Mouse (Mus musculus) stomach, embryonic 16.5 days (tissue): ENCODE measurements around the gene Obp2a. TPM values are rescaled to one million over a fixed set of nuclear protein-coding genes. Genes with fewer than 3 reads are reported as not detected.

Experiments used
- ATAC-seq: fragments of 200-750 bp; cut with Nextera tagmentation; 2 replicates; pipeline ENCODE4 v1.8.0; 2017; ENCODE audit warnings: moderate number of reproducible peaks, moderate TSS enrichment; ENCODE audit not compliant: insufficient read depth, low FRiP score
- H3K27ac ChIP-seq: fragments of 300-500 bp; sonication (generic); 2 replicates; pipeline ENCODE4 v1.5.1; 2014; ENCODE audit warnings: low read length
- H3K27me3 ChIP-seq: fragments of 300-500 bp; sonication (generic); 2 replicates; pipeline ENCODE4 v1.6.1; 2014; ENCODE audit warnings: low read length, control low read depth, mixed read lengths; ENCODE audit not compliant: control insufficient read depth, insufficient read depth
- H3K36me3 ChIP-seq: fragments of 300-500 bp; sonication (generic); 2 replicates; pipeline ENCODE4 v1.6.1; 2014; ENCODE audit warnings: low read length; ENCODE audit not compliant: control insufficient read depth, insufficient read depth
- H3K4me1 ChIP-seq: fragments of 300-500 bp; sonication (generic); 2 replicates; pipeline ENCODE4 v1.6.1; 2014; ENCODE audit warnings: low read length, control low read depth, mixed read lengths; ENCODE audit not compliant: control insufficient read depth, insufficient read depth
- H3K4me2 ChIP-seq: fragments of 300-500 bp; sonication (generic); 2 replicates; pipeline ENCODE4 v1.6.1; 2014; ENCODE audit warnings: low read depth, low read length, mixed read lengths
- H3K4me3 ChIP-seq: fragments of 300-500 bp; sonication (generic); replicated peaks from 2 replicates; pipeline ENCODE4 v1.5.1; 2014; ENCODE audit warnings: mild to moderate bottlenecking, low read length
- H3K9ac ChIP-seq: fragments of 300-500 bp; sonication (generic); 2 replicates; pipeline ENCODE4 v1.6.1; 2014; ENCODE audit warnings: low read length
- H3K9me3 ChIP-seq: fragments of 300-500 bp; sonication (generic); replicated peaks from 2 replicates; pipeline ENCODE4 v1.6.1; 2016; ENCODE audit warnings: low read length, control low read depth; ENCODE audit not compliant: control insufficient read depth
- WGBS: fragments of 180-500 bp; shearing (Covaris S2); extraction: QIAGEN DNeasy Blood & Tissue Kit; methylation state at CpG from one replicate; pipeline ENCODE4 v1.1.7; 2014; 5-methylcytosine and 5-hydroxymethylcytosine counted together
- polyA plus RNA-seq: library from polyadenylated mRNA; unstranded; fragments of >200 nt; fragmentation: Nextera tagmentation; extraction: Ambion mirVana; gene quantifications from 2 replicates; pipeline ENCODE4 v1.2.1, GENCODE M21; 2015

The Obp2a gene
- polyA plus RNA-seq, 1 experiment from 2014 or later = not detected

DNA sequence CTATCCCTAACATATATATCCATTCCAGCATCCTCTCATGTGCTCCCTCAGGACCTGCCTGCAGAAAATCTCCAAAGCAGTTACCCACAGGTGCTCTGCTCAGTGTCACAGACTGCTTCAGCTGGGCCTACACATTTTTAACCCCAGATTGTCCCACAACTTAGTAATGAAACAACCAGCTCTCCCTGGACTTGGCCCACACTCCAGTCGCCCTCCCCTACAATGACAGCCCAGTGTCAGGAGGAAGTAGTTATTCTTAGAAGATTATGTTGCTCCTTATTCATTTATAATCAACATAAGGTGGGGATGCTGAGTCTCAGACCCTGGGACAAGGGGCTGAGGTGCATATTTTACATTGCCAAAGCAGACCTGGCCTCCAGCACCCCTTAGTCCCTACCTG, 41.8 kb downstream of the Obp2a start:
- no peaks in the 10 kb centered on the region for H3K9me3 ChIP-seq

More for the DNA sequence above, 41.8 kb downstream of the Obp2a start:
- Histone ChIP-seq H3K4me3 (no peak overlapping the region), H3K27ac (no peak overlapping the region), H3K9ac (no peak overlapping the region), H3K4me2 (no peak overlapping the region), H3K27me3 (no peaks in the 10 kb centered on the region), H3K4me1 (no peaks in the 10 kb centered on the region), H3K36me3 (no peaks in the 10 kb centered on the region)
- 78% methylated on average over 1 of the region's 1 CpGs for WGBS
- ATAC-seq = no peak

Other genes with a start within 250 kb of the Obp2a start
- 60.5 and 113 TPM in 2 replicates for gene Clic3, start 243.2 kb upstream of the Obp2a start, polyA plus RNA-seq
- 44.1 and 49.4 TPM in 2 replicates for gene Paxx, start 238.9 kb upstream of the Obp2a start, polyA plus RNA-seq
- 6.1 and 6.7 TPM in 2 replicates for gene Ptgds, start 230.0 kb upstream of the Obp2a start, polyA plus RNA-seq
- gene Lcn12, start 206.1 kb upstream of the Obp2a start, polyA plus RNA-seq = not detected in 2 replicates
- gene Fbxw5, start 199.3 kb upstream of the Obp2a start, polyA plus RNA-seq = 76.5 and 86.0 TPM in 2 replicates
- gene C8g, start 198.3 kb upstream of the Obp2a start, polyA plus RNA-seq = 8.9 and 9.5 TPM in 2 replicates
- 31.5 and 32.1 TPM in 2 replicates for gene Traf2, start 153.1 kb upstream of the Obp2a start, polyA plus RNA-seq
- gene Edf1, start 142.2 kb upstream of the Obp2a start, polyA plus RNA-seq = 377 and 401 TPM in 2 replicates
- 74.0 and 87.4 TPM in 2 replicates for gene Mamdc4, start 125.2 kb upstream of the Obp2a start, polyA plus RNA-seq
- 120 and 123 TPM in 2 replicates for gene Phpt1, start 124.8 kb upstream of the Obp2a start, polyA plus RNA-seq
- gene Ajm1, start 118.3 kb upstream of the Obp2a start, polyA plus RNA-seq = 0.26 and 0.94 TPM in 2 replicates
- gene Rabl6, start 91.5 kb upstream of the Obp2a start, polyA plus RNA-seq = 56.4 and 60.3 TPM in 2 replicates
- gene Ccdc183, start 82.4 kb upstream of the Obp2a start, polyA plus RNA-seq = 0.09 and 0.15 TPM in 2 replicates
- gene Tmem141, start 78.0 kb upstream of the Obp2a start, polyA plus RNA-seq = 27.8 and 33.9 TPM in 2 replicates
- 4.9 and 5.3 TPM in 2 replicates for gene Fcna, start 72.0 kb upstream of the Obp2a start, polyA plus RNA-seq
- 0.37 TPM in 1 of 2 replicates, not detected in the other for gene Lcn8, start 46.9 kb upstream of the Obp2a start, polyA plus RNA-seq
- gene Lcn5, start 42.1 kb upstream of the Obp2a start, polyA plus RNA-seq = not detected in 2 replicates
- gene Lcn6, start 23.3 kb upstream of the Obp2a start, polyA plus RNA-seq = not detected in 2 replicates
- not detected in 2 replicates for gene Lcn10, start 17.3 kb upstream of the Obp2a start, polyA plus RNA-seq
- gene Bmyc, start 6.7 kb downstream of the Obp2a start, polyA plus RNA-seq = 62.0 and 73.4 TPM in 2 replicates
- gene Obp2b, start 37.0 kb downstream of the Obp2a start, polyA plus RNA-seq = not detected in 2 replicates
- not detected in 2 replicates for gene Lcn3, start 65.5 kb downstream of the Obp2a start, polyA plus RNA-seq
- gene Lcn11, start 77.0 kb downstream of the Obp2a start, polyA plus RNA-seq = not detected in 2 replicates
- gene Gm13539, start 82.2 kb downstream of the Obp2a start, polyA plus RNA-seq = not detected in 2 replicates
- gene Glt6d1, start 115.8 kb downstream of the Obp2a start, polyA plus RNA-seq = not detected in 2 replicates
- gene Lcn9, start 123.1 kb downstream of the Obp2a start, polyA plus RNA-seq = not detected in 2 replicates
- gene Sohlh1, start 147.2 kb downstream of the Obp2a start, polyA plus RNA-seq = 0.13 TPM in 1 of 2 replicates, not detected in the other
- gene Kcnt1, start 163.7 kb downstream of the Obp2a start, polyA plus RNA-seq = 0.65 and 0.90 TPM in 2 replicates